8 mouse cellular contexts compared by ENCODE assay signal in genomic region chr2:38511487-38512307, GRCm38 (mm10). TPM values are rescaled to one million over a fixed set of nuclear protein-coding genes. Genes with fewer than 3 reads are reported as not detected.
DNase-seq lines count a peak whose midpoint lies in the region; ATAC-seq lines count a peak whose summit lies in the region.

Gene Nek6 (plus strand): TSS chr2:38511643.

- WGBS in embryonic facial prominence, embryonic 15.5 days: under 1% methylated on average over 81 of the region's 90 CpGs
- WGBS in heart, embryonic 13.5 days: 1% methylated on average over 79 of the region's 90 CpGs
- WGBS in liver, embryonic 16.5 days (ENCODE audit: insufficient replicate concordance): under 1% methylated on average over 84 of the region's 90 CpGs
- WGBS in neural tube, embryonic 13.5 days: under 1% methylated on average over 82 of the region's 90 CpGs

- peak; percentile 58 for DNase-seq in CD4-positive helper T cell, adult 2 months (ENCODE audit: low read depth, low spot score)
- peak; percentile 81 for DNase-seq in adrenal gland, postnatal 14 days
- DNase-seq in kidney, postnatal 10 days: peak; percentile 80
- DNase-seq in thymus, postnatal 0 days (ENCODE audit: low spot score): peak; percentile 71

- H3K27ac ChIP-seq in embryonic facial prominence, embryonic 15.5 days (replicated peaks): peak within 1 kb of the TSS; percentile 96
- H3K27ac ChIP-seq in heart, embryonic 13.5 days (replicated peaks): peak within 1 kb of the TSS; percentile 86
- H3K27ac ChIP-seq in liver, embryonic 16.5 days (ENCODE audit: low read length): peak within 1 kb of the TSS; percentile 50
- H3K27ac ChIP-seq in neural tube, embryonic 13.5 days (replicated peaks): peak within 1 kb of the TSS; percentile 85

- ATAC-seq in embryonic facial prominence, embryonic 15.5 days (ENCODE audit: insufficient number of reproducible peaks, low FRiP score, low TSS enrichment, low read depth): peak; percentile 83
- ATAC-seq in heart, embryonic 13.5 days (ENCODE audit: extremely low read depth, insufficient number of reproducible peaks, low FRiP score, low TSS enrichment): peak; percentile 59; the same call in 1 of the 2 replicates
- peak; percentile 69 for ATAC-seq in liver, embryonic 16.5 days (ENCODE audit: low read depth)
- peak; percentile 78 for ATAC-seq in neural tube, embryonic 13.5 days (ENCODE audit: low read depth)

- H3K9me3 ChIP-seq in embryonic facial prominence, embryonic 15.5 days (replicated peaks): no peaks in the 10 kb centered on the region
- no peaks in the 10 kb centered on the region for H3K9me3 ChIP-seq in heart, embryonic 13.5 days
- no peaks in the 10 kb centered on the region for H3K9me3 ChIP-seq in liver, embryonic 16.5 days (replicated peaks; ENCODE audit: control insufficient read depth, low read length)
- no peaks in the 10 kb centered on the region for H3K9me3 ChIP-seq in neural tube, embryonic 13.5 days

- no peaks in the 10 kb centered on the region for H3K36me3 ChIP-seq in embryonic facial prominence, embryonic 15.5 days
- peaks cover 10% of the 10 kb centered on the region; the same call in 1 of the 2 replicates for H3K36me3 ChIP-seq in heart, embryonic 13.5 days
- H3K36me3 ChIP-seq in liver, embryonic 16.5 days (ENCODE audit: control insufficient read depth, insufficient read depth): no peaks in the 10 kb centered on the region
- H3K36me3 ChIP-seq in neural tube, embryonic 13.5 days: no peaks in the 10 kb centered on the region

- H3K27me3 ChIP-seq in embryonic facial prominence, embryonic 15.5 days: no peaks in the 10 kb centered on the region
- no peaks in the 10 kb centered on the region for H3K27me3 ChIP-seq in heart, embryonic 13.5 days (replicated peaks)
- peaks cover 21% of the 10 kb centered on the region for H3K27me3 ChIP-seq in liver, embryonic 16.5 days (ENCODE audit: control insufficient read depth, insufficient read depth, low read depth, low read length)
- no peaks in the 10 kb centered on the region; the same call in 1 of the 2 replicates for H3K27me3 ChIP-seq in neural tube, embryonic 13.5 days

- peak within 1 kb of the TSS; percentile 55 for H3K4me2 ChIP-seq in embryonic facial prominence, embryonic 15.5 days (replicated peaks)
- H3K4me2 ChIP-seq in heart, embryonic 13.5 days: peak within 1 kb of the TSS; percentile 73
- H3K4me2 ChIP-seq in liver, embryonic 16.5 days (ENCODE audit: low read depth, low read length): peak within 1 kb of the TSS; percentile 75
- peak within 1 kb of the TSS; percentile 75 for H3K4me2 ChIP-seq in neural tube, embryonic 13.5 days

- H3K9ac ChIP-seq in embryonic facial prominence, embryonic 15.5 days: peak within 1 kb of the TSS; percentile 85
- peak within 1 kb of the TSS; percentile 97 for H3K9ac ChIP-seq in heart, embryonic 13.5 days
- peak within 1 kb of the TSS; percentile 75 for H3K9ac ChIP-seq in liver, embryonic 16.5 days (ENCODE audit: low read depth, low read length)
- H3K9ac ChIP-seq in neural tube, embryonic 13.5 days: peak within 1 kb of the TSS; percentile 91

- H3K4me3 ChIP-seq in embryonic facial prominence, embryonic 15.5 days (replicated peaks): peak within 1 kb of the TSS; percentile 82
- H3K4me3 ChIP-seq in heart, embryonic 13.5 days: peak within 1 kb of the TSS; percentile 89
- H3K4me3 ChIP-seq in liver, embryonic 16.5 days (ENCODE audit: low read depth, low read length): peak within 1 kb of the TSS; percentile 70
- H3K4me3 ChIP-seq in neural tube, embryonic 13.5 days: peak within 1 kb of the TSS; percentile 84

- H3K4me1 ChIP-seq in embryonic facial prominence, embryonic 15.5 days: peaks cover 36% of the 10 kb centered on the region
- H3K4me1 ChIP-seq in heart, embryonic 13.5 days: peaks cover 50% of the 10 kb centered on the region
- peaks cover 31% of the 10 kb centered on the region for H3K4me1 ChIP-seq in liver, embryonic 16.5 days (ENCODE audit: control insufficient read depth, low read depth, low read length)
- peaks cover 52% of the 10 kb centered on the region for H3K4me1 ChIP-seq in neural tube, embryonic 13.5 days (replicated peaks)

RNA-seq across cellular contexts. Expression of gene Nek6, which starts in this region (rescaled TPM):
- 13.6 and 14.9 TPM in 2 replicates for total RNA-seq in adrenal gland, postnatal 14 days (2021)
- 92.8 and 95.3 TPM in 2 replicates for polyA plus RNA-seq in embryonic facial prominence, embryonic 15.5 days (2015; fragmentation: Nextera tagmentation; extraction: Ambion mirVana)
- polyA plus RNA-seq in heart, embryonic 13.5 days (2015; fragmentation: Nextera tagmentation; extraction: Ambion mirVana): 67.8 and 74.5 TPM in 2 replicates
- 43.5 and 47.6 TPM in 2 replicates for polyA plus RNA-seq in liver, embryonic 16.5 days (2015; fragmentation: Nextera tagmentation; extraction: Ambion mirVana)
- 58.8 and 60.5 TPM in 2 replicates for polyA plus RNA-seq in neural tube, embryonic 13.5 days (2015; fragmentation: Nextera tagmentation; extraction: Ambion mirVana)
- polyA plus RNA-seq in thymus, postnatal 0 days (2015; fragmentation: Nextera tagmentation; extraction: Ambion mirVana): 13.4 and 14.5 TPM in 2 replicates

Comparison
In these comparisons a context has a peak if more than half of its experiments do, and no peak if none do; other contexts are left out.
1. Peak in every context shown above with its lines: DNase-seq, ATAC-seq, H3K4me3 ChIP-seq and H3K27ac ChIP-seq.